Mouse (Mus musculus) embryonic facial prominence, embryonic 12.5 days (tissue): Measurements from ENCODE around the gene Swsap1. TPM values are rescaled to one million over a fixed set of nuclear protein-coding genes. Genes with fewer than 3 reads are reported as not detected.

ENCODE experiments used
- ATAC-seq: fragments of 200-750 bp; cut with Nextera tagmentation; 2 replicates; pipeline ENCODE4 v1.8.0; 2017; ENCODE audit not compliant: insufficient number of reproducible peaks, insufficient read depth, low FRiP score, low TSS enrichment
- H3K27ac ChIP-seq: fragments of 300-500 bp; sonication (generic); 2 replicates; pipeline ENCODE4 v1.5.1; 2016; ENCODE audit warnings: mild to moderate bottlenecking
- H3K27me3 ChIP-seq: fragments of 300-500 bp; sonication (generic); 2 replicates; pipeline ENCODE4 v1.6.1; 2016; ENCODE audit warnings: mild to moderate bottlenecking, moderate library complexity
- H3K36me3 ChIP-seq: fragments of 300-500 bp; sonication (generic); 2 replicates; pipeline ENCODE4 v1.6.1; 2016; ENCODE audit warnings: mild to moderate bottlenecking
- H3K4me1 ChIP-seq: fragments of 300-500 bp; sonication (generic); 2 replicates; pipeline ENCODE4 v1.6.1; 2016
- H3K4me2 ChIP-seq: fragments of 300-500 bp; sonication (generic); replicated peaks from 2 replicates; pipeline ENCODE4 v1.6.1; 2016; ENCODE audit warnings: mild to moderate bottlenecking, moderate library complexity
- H3K4me3 ChIP-seq: fragments of 300-500 bp; sonication (generic); 2 replicates; pipeline ENCODE4 v1.5.1; 2016; ENCODE audit warnings: mild to moderate bottlenecking
- H3K9ac ChIP-seq: fragments of 300-500 bp; sonication (generic); 2 replicates; pipeline ENCODE4 v1.6.1; 2016; ENCODE audit warnings: mild to moderate bottlenecking, moderate library complexity
- H3K9me3 ChIP-seq: fragments of 300-500 bp; sonication (generic); 2 replicates; pipeline ENCODE4 v1.6.1; 2016; ENCODE audit warnings: mild to moderate bottlenecking, moderate library complexity
- WGBS: fragments of 180-500 bp; shearing (Covaris S2); methylation state at CpG from one replicate; pipeline ENCODE4 v1.1.7; 2016; 5-methylcytosine and 5-hydroxymethylcytosine counted together
- polyA plus RNA-seq: library from polyadenylated mRNA; unstranded; fragments of >200 nt; fragmentation: Nextera tagmentation; extraction: Ambion mirVana; gene quantifications from 2 replicates; pipeline ENCODE4 v1.2.1, GENCODE M21; 2016

Gene Swsap1
- polyA plus RNA-seq, 1 experiment from 2014 or later: 5.6 TPM

- WGBS: 3% methylated on average over 18 of the region's 18 CpGs
- H3K9ac ChIP-seq: peak overlapping the region; percentile 65; the same call in 1 of the 2 replicates
- H3K27ac ChIP-seq: peak overlapping the region; percentile 37; the same call in 1 of the 2 replicates
- peaks cover 17% of the 10 kb centered on the region for H3K27me3 ChIP-seq
- H3K4me2 ChIP-seq: peak overlapping the region; percentile 64
- H3K4me3 ChIP-seq: peak overlapping the region; percentile 56
- ATAC-seq: peak; percentile 43
- peaks cover 5% of the 10 kb centered on the region for H3K4me1 ChIP-seq
- H3K36me3 ChIP-seq: no peaks in the 10 kb centered on the region
- H3K9me3 ChIP-seq: no peaks in the 10 kb centered on the region
Measured at GRCm38 (mm10) chr9:21955225-21955569, 358 bp upstream of the Swsap1 start.

- Histone ChIP-seq H3K27me3 (peaks cover 48% of the 10 kb centered on the region), H3K36me3 (no peaks in the 10 kb centered on the region), H3K27ac (no peak overlapping the region), H3K9ac (no peak overlapping the region), H3K9me3 (no peaks in the 10 kb centered on the region), H3K4me2 (no peak overlapping the region), H3K4me3 (no peak overlapping the region), H3K4me1 (peaks cover 22% of the 10 kb centered on the region)
- ATAC-seq: no peak
- WGBS: 82% methylated on average over 5 of the region's 5 CpGs
Measured at GRCm38 (mm10) chr9:21958372-21958771, 2.8 kb downstream of the Swsap1 start.

DNA sequence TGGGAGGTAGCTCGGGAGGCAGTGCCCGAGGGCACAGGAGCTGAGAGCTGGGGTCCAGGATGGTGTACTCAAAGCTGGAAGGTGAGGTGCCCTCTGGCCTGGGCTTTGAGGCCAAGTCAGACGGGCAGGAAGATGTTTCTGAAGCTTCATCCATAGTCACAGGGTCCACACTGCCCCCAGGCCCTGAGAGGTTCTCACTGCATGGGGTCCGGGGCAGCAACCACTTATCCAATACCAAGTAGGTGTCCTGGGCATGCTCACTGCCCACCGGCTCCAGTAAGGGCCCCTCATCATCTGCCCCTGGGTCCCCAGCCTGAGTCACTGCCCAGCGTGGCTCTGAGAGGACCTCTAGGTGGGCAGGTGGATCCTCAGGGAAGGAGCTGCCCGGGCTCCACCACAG is 3.7 kb downstream of the Swsap1 start:
- no peak overlapping the region for H3K27ac ChIP-seq
- peaks cover 22% of the 10 kb centered on the region for H3K4me1 ChIP-seq
- H3K9ac ChIP-seq: no peak overlapping the region
- no peak for ATAC-seq
- H3K36me3 ChIP-seq: no peaks in the 10 kb centered on the region
- no peaks in the 10 kb centered on the region for H3K9me3 ChIP-seq
- H3K4me3 ChIP-seq: no peak overlapping the region
- H3K4me2 ChIP-seq: no peak overlapping the region
- peaks cover 51% of the 10 kb centered on the region for H3K27me3 ChIP-seq
- 88% methylated on average over 7 of the region's 7 CpGs for WGBS

DNA sequence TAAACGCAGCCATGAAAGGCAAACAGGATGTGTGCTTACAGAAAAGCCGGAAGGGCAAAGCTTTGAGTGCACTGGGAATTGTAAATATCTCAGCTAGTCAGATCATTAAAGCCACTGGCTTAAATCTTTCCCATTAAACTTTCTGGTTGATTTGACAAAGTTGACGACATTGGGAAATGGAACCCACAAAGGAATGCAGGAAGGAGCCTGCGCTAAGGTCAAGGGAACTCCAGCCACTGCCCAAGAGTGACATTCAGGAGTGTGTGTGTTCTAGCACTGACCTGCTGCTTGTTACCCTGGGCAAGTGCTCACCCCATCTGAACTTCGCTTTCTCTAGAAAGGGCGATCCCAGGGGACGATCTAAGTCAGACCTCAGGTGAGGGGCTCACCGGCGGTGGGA is 4.6 kb downstream of the Swsap1 start:
- H3K27me3 ChIP-seq: peaks cover 51% of the 10 kb centered on the region
- no peaks in the 10 kb centered on the region for H3K36me3 ChIP-seq
- H3K27ac ChIP-seq: no peak overlapping the region
- no peak overlapping the region for H3K4me3 ChIP-seq
- H3K9ac ChIP-seq: no peak overlapping the region
- H3K9me3 ChIP-seq: no peaks in the 10 kb centered on the region
- peaks cover 22% of the 10 kb centered on the region for H3K4me1 ChIP-seq
- H3K4me2 ChIP-seq: no peak overlapping the region
- ATAC-seq: no peak
- 49% methylated on average over 9 of the region's 9 CpGs for WGBS

DNA sequence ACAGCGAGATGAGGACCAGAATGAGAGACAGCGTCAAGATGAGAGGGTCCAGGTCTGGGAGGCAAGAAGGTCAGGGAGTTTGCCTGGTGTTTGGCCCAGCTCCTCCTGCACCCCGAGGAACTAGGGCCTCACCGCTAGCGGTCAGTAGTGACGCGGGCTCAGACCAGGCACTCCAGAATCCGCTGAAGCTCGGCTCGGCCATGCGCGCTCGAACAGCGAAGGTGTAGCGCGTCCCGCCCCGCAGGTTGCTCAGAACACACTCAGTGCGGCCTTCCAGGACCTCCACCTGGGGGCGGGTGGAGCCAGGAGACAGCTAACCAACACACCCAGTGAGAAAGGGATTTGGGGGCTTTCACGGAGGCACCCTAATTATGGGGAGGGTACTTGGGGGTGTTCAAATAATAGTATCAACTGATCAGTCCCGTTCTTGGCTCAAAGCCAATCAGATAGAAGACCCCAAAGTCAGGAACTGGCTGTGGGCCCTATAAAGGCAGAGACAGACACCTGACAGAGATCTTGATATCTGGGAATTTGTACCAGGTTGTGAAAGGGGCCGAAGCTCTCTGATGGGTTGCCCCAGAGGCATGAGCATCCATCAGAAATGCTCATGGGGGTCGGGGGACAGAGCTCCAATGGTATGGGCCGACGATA is 5.1 kb downstream of the Swsap1 start:
- Histone ChIP-seq H3K27ac (no peak overlapping the region), H3K4me1 (peaks cover 22% of the 10 kb centered on the region), H3K36me3 (no peaks in the 10 kb centered on the region), H3K9me3 (no peaks in the 10 kb centered on the region), H3K9ac (no peak overlapping the region), H3K4me3 (peak overlapping the region; percentile 47; the same call in 1 of the 2 replicates), H3K4me2 (peak overlapping the region; percentile 81; the same call in 1 of the 2 replicates), H3K27me3 (peaks cover 51% of the 10 kb centered on the region)
- ATAC-seq: no peak
- 8% methylated on average over 26 of the region's 26 CpGs for WGBS

- WGBS: 1% methylated on average over 35 of the region's 35 CpGs
Measured at GRCm38 (mm10) chr9:21961366-21961980, 5.9 kb downstream of the Swsap1 start.

DNA sequence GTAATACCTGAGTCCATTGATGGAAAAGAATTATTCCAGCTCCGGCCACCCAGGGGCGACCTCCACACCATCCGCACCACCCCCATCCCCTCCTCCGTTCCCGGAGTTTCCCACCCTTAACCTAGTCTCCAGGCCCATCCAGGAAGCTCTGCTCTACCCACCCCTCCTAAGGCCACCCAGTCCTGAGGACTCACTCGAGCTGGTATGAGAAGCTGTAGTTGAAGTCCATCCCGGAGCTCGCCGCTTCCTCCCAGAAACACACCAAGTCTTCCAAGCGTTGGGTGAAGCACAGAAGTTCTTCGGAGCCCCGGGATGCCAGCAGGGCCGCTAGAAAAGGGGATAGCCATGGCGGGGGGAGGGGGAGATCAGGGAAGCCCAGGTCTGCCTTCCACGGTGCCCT is 6.5 kb downstream of the Swsap1 start:
- H3K9me3 ChIP-seq: no peaks in the 10 kb centered on the region
- peak overlapping the region; percentile 81 for H3K4me2 ChIP-seq
- H3K36me3 ChIP-seq: no peaks in the 10 kb centered on the region
- H3K4me1 ChIP-seq: peaks cover 17% of the 10 kb centered on the region
- H3K27me3 ChIP-seq: peaks cover 51% of the 10 kb centered on the region
- peak overlapping the region; percentile 46 for H3K9ac ChIP-seq
- no peak for ATAC-seq
- under 1% methylated on average over 15 of the region's 15 CpGs for WGBS
- peak overlapping the region; percentile 47 for H3K4me3 ChIP-seq
- no peak overlapping the region for H3K27ac ChIP-seq

More at GRCm38 (mm10) chr9:21961366-21961980, 5.9 kb downstream of the Swsap1 start:
- H3K4me3 ChIP-seq: peak overlapping the region; percentile 47
- no peak for ATAC-seq
- H3K9ac ChIP-seq: no peak overlapping the region
- H3K4me1 ChIP-seq: peaks cover 20% of the 10 kb centered on the region
- H3K27ac ChIP-seq: no peak overlapping the region
- peaks cover 51% of the 10 kb centered on the region for H3K27me3 ChIP-seq
- peak overlapping the region; percentile 81 for H3K4me2 ChIP-seq
- no peaks in the 10 kb centered on the region for H3K36me3 ChIP-seq
- H3K9me3 ChIP-seq: no peaks in the 10 kb centered on the region

- 2% methylated on average over 34 of the region's 34 CpGs for WGBS
- peak overlapping the region; percentile 47 for H3K4me3 ChIP-seq
- H3K27me3 ChIP-seq: peaks cover 51% of the 10 kb centered on the region
- H3K4me1 ChIP-seq: peaks cover 17% of the 10 kb centered on the region
- ATAC-seq: peak; percentile 62
- H3K9me3 ChIP-seq: no peaks in the 10 kb centered on the region
- H3K9ac ChIP-seq: peak overlapping the region; percentile 46
- H3K36me3 ChIP-seq: no peaks in the 10 kb centered on the region
- no peak overlapping the region for H3K27ac ChIP-seq
- peak overlapping the region; percentile 81 for H3K4me2 ChIP-seq
Measured at GRCm38 (mm10) chr9:21962416-21963059, 7.0 kb downstream of the Swsap1 start.

DNA sequence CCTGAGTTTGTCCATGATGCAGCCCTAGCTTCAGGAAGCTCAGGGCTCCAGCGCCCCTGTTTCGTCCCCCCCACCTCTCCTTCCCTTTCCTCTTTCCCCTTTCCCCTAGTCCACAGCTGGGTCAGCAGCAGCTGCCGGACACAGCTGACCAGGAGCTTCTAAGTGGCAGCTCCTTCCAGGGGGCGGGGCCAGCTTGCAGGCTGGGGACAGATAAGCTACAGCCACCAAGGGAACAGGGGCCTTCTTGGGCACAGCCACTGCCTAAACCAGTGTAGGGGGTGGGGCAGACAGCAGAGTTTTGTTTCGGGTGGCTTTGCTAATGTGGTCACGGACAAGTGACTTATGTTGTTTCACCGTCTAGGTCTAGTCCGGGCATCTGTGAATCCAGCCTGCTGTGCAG is 7.9 kb downstream of the Swsap1 start, which contains the start of gene Epor:
TSS of gene Epor (minus strand) at position 90 of the 400 bp plus-strand sequence.
- Histone ChIP-seq H3K4me2 (peak within 1 kb of the TSS; percentile 81), H3K27me3 (peaks cover 51% of the 10 kb centered on the region), H3K27ac (no peak within 1 kb of the TSS), H3K9me3 (no peaks in the 10 kb centered on the region), H3K36me3 (no peaks in the 10 kb centered on the region), H3K4me3 (peak within 1 kb of the TSS; percentile 47), H3K4me1 (peaks cover 17% of the 10 kb centered on the region), H3K9ac (peak within 1 kb of the TSS; percentile 46)
- ATAC-seq: no peak
- 20% methylated on average over 8 of the region's 8 CpGs for WGBS

DNA sequence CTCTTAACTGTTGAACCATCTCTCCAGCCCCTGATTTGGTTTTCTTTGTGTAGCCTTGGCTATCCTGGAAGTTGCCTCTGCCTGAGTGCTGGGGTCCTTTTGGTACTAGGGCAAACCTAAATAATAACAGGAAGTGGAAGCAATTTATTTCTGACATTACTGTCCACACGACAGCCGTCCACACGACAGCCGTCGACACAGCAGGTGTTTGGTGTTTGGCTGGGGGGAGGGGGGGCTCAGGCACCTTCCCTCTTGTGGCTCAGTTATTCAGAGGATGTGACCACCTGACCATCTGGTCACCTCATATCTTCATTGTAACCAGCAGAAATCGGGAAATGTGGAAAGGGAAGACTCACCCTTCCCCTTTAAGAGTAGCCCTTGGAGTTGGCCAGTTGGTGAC is 13.3 kb downstream of the Swsap1 start:
- no peak for ATAC-seq
- Histone ChIP-seq H3K4me2 (no peak overlapping the region), H3K9ac (no peak overlapping the region), H3K27me3 (no peaks in the 10 kb centered on the region), H3K4me1 (no peaks in the 10 kb centered on the region), H3K9me3 (no peaks in the 10 kb centered on the region), H3K36me3 (no peaks in the 10 kb centered on the region), H3K4me3 (no peak overlapping the region), H3K27ac (no peak overlapping the region)
- WGBS: 60% methylated on average over 6 of the region's 6 CpGs

DNA sequence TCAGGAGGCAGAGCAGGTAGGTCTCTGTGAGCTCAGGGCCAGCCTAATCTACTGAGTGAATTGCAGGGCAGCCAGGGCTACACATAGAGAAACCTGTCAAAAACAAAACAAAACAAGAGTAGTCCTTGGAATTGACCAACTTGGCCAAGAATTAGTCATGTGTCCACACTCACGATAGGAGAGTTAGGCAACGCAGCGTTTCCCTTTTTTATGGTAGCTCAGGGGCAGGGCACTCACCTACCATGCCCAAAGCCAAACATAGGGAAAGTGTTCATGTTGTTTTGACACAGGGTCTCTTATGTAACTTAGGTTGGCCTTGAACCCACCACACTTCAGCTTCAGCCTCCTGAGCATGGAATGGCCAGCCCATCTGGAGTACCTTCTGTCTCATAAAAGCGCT is 13.7 kb downstream of the Swsap1 start:
- Histone ChIP-seq H3K27me3 (no peaks in the 10 kb centered on the region), H3K4me2 (no peak overlapping the region), H3K27ac (no peak overlapping the region), H3K4me1 (no peaks in the 10 kb centered on the region), H3K4me3 (no peak overlapping the region), H3K36me3 (no peaks in the 10 kb centered on the region), H3K9ac (no peak overlapping the region), H3K9me3 (no peaks in the 10 kb centered on the region)
- ATAC-seq: no peak
- 89% methylated on average over 4 of the region's 4 CpGs for WGBS
